Mouse (Mus musculus) hindbrain, embryonic 14.5 days (tissue): ENCODE data around the gene Idh3g. TPM values are rescaled to one million over a fixed set of nuclear protein-coding genes. Genes with fewer than 3 reads are reported as not detected.
"Not testable (repeated sequence)": the region's sequence is repeated elsewhere in the genome, so short reads cannot be mapped to it uniquely, and the experiment has no call there.

Experiments
- ATAC-seq: fragments of 200-750 bp; cut with Nextera tagmentation; 2 replicates; pipeline ENCODE4 v1.8.0; 2017; ENCODE audit warnings: moderate number of reproducible peaks, mild to moderate bottlenecking, moderate TSS enrichment, moderate library complexity; ENCODE audit not compliant: low FRiP score
- DNase-seq: peaks from one replicate; pipeline ENCODE4 v3.0.0-alpha.2; 2015; ENCODE audit warnings: low spot score
- H3K27ac ChIP-seq: fragments of 300-500 bp; sonication (generic); 2 replicates; pipeline ENCODE4 v1.5.1; 2014; ENCODE audit warnings: mild to moderate bottlenecking, moderate library complexity
- H3K27me3 ChIP-seq: fragments of 300-500 bp; sonication (generic); 2 replicates; pipeline ENCODE4 v1.6.1; 2014; ENCODE audit warnings: mild to moderate bottlenecking, low read length, mixed read lengths; ENCODE audit not compliant: control insufficient read depth, insufficient read depth
- H3K36me3 ChIP-seq: fragments of 300-500 bp; sonication (generic); replicated peaks from 2 replicates; pipeline ENCODE4 v1.6.1; 2014; ENCODE audit not compliant: control insufficient read depth, insufficient read depth
- H3K4me1 ChIP-seq: fragments of 300-500 bp; sonication (generic); replicated peaks from 2 replicates; pipeline ENCODE4 v1.6.1; 2014; ENCODE audit warnings: antibody characterized with exemption, low read length, mixed read lengths; ENCODE audit not compliant: control insufficient read depth, insufficient read depth
- H3K4me2 ChIP-seq: fragments of 300-500 bp; sonication (generic); replicated peaks from 2 replicates; pipeline ENCODE4 v1.6.1; 2014; ENCODE audit warnings: mild to moderate bottlenecking, moderate library complexity
- H3K4me3 ChIP-seq: fragments of 300-500 bp; sonication (generic); replicated peaks from 2 replicates; pipeline ENCODE4 v1.5.1; 2014; ENCODE audit warnings: mild to moderate bottlenecking, low read length
- H3K9ac ChIP-seq: fragments of 300-500 bp; sonication (generic); 2 replicates; pipeline ENCODE4 v1.6.1; 2014
- H3K9me3 ChIP-seq: fragments of 300-500 bp; sonication (generic); 2 replicates; pipeline ENCODE4 v1.6.1; 2016; ENCODE audit warnings: low read length; ENCODE audit not compliant: control insufficient read depth
- WGBS: fragments of 180-500 bp; shearing (Covaris S2); extraction: QIAGEN DNeasy Blood & Tissue Kit; methylation state at CpG from one replicate; pipeline ENCODE4 v1.1.7; 2014; 5-methylcytosine and 5-hydroxymethylcytosine counted together
- polyA plus RNA-seq: library from polyadenylated mRNA; unstranded; fragments of >200 nt; fragmentation: Nextera tagmentation; extraction: Ambion mirVana; gene quantifications from 2 replicates; pipeline ENCODE4 v1.2.1, GENCODE M21; 2014

Gene Idh3g
- polyA plus RNA-seq, 1 experiment from 2014 or later = 260 TPM

DNA sequence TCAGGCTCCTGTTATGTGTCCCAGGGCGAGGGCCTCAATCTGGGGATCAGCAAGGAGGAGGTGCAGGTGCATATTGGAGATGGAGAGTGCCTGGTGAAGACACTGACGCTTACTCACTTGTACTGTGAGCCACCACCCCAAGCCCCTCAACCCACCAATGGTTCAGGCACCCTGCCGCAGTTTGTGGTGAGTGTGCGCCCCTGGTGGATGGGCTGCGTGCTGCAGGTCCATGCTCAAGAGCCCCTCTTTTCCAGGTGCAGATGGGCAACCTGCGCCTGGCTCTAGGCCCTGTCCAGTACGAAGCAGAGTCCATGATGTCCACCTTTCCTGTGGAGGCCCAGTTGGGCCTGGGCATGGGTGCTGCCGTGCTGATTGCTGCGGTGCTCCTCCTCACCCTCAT is 19.4 kb downstream of the Idh3g start:
- no peak overlapping the region for H3K4me3 ChIP-seq
- ATAC-seq (no peak), DNase-seq (no peak)
- 63% methylated on average over 9 of the region's 9 CpGs for WGBS
- no peak overlapping the region for H3K9ac ChIP-seq
- no peaks in the 10 kb centered on the region for H3K4me1 ChIP-seq
- no peak overlapping the region for H3K27ac ChIP-seq
- no peaks in the 10 kb centered on the region for H3K27me3 ChIP-seq
- no peaks in the 10 kb centered on the region for H3K36me3 ChIP-seq
- no peak overlapping the region for H3K4me2 ChIP-seq
- no peaks in the 10 kb centered on the region for H3K9me3 ChIP-seq

DNA sequence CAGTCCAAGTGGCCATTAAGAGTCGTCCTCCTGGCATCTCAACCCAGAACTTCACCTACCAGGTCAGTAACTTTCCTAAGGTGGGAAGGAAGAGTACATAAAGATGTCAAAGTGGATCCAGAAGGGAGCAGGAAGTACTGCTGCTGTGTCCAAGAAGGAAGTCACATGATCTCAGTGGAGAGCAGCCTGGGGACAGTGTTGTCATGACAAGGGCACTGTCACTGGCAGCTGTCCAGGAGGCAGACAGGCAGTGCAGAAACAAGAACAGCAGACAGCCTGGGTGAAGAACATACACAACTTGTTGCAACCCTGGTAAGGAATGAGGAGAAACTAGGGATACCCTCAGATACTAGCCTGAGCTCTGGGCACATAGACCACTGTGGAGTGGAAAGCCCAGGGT is 21.4 kb downstream of the Idh3g start:
- Histone ChIP-seq H3K27ac (no peak overlapping the region), H3K9ac (no peak overlapping the region), H3K27me3 (no peaks in the 10 kb centered on the region), H3K4me2 (no peak overlapping the region), H3K9me3 (no peaks in the 10 kb centered on the region), H3K4me3 (no peak overlapping the region), H3K36me3 (no peaks in the 10 kb centered on the region), H3K4me1 (no peaks in the 10 kb centered on the region)
- ATAC-seq (no peak), DNase-seq (no peak)
- WGBS = 79% methylated on average over 1 of the region's 1 CpGs

DNA sequence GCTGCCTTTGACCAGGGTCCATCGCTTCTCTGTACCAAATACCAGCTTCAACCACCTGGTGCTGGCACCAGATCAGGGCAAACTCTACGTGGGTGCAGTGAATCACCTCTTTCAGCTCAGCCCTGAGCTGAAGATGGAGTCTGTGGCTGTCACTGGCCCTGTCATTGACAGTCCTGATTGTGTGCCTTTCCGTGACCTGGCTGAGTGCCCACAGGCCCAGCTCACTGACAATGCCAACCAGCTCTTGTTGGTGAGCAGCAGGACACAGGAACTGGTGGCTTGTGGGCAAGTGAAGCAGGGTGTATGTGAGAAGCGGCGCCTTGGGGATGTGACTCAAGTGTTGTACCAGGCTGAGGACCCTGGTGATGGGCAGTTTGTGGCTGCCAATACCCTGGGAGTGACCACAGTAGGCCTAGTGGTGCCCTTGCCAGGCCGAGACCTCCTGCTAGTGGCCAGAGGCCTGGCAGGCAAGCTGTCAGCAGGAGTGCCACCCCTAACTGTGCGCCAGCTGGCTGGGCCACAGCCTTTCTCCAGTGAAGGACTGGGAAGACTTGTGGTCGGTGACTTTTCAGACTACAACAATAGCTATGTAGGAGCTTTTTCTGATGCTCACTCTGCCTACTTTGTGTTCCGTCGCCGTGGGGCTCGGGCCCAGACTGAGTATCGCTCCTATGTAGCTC is 27.9 kb downstream of the Idh3g start:
- no peaks in the 10 kb centered on the region for H3K9me3 ChIP-seq
- no peaks in the 10 kb centered on the region for H3K36me3 ChIP-seq
- no peaks in the 10 kb centered on the region; the same call in 1 of the 2 replicates for H3K27me3 ChIP-seq
- WGBS = 83% methylated on average over 13 of the region's 13 CpGs
- H3K4me3 ChIP-seq = no peak overlapping the region
- H3K4me1 ChIP-seq = no peaks in the 10 kb centered on the region
- H3K27ac ChIP-seq = no peak overlapping the region
- DNase-seq (no peak), ATAC-seq (no peak)
- H3K4me2 ChIP-seq = no peak overlapping the region
- H3K9ac ChIP-seq = no peak overlapping the region

- Histone ChIP-seq H3K4me3 (no peak within 1 kb of the TSS), H3K27me3 (no peaks in the 10 kb centered on the region; the same call in 1 of the 2 replicates), H3K9me3 (no peaks in the 10 kb centered on the region), H3K27ac (no peak within 1 kb of the TSS), H3K4me2 (no peak within 1 kb of the TSS), H3K9ac (no peak within 1 kb of the TSS), H3K4me1 (no peaks in the 10 kb centered on the region), H3K36me3 (no peaks in the 10 kb centered on the region)
- DNase-seq (no peak), ATAC-seq (no peak)
- WGBS = 57% methylated on average over 5 of the region's 5 CpGs
Observed at GRCm38 (mm10) chrX:73756334-73757140, 30.2 kb downstream of the Idh3g start, which contains the start of gene Plxnb3. Plxnb3 (plus strand) TSS chrX:73757090.

DNA sequence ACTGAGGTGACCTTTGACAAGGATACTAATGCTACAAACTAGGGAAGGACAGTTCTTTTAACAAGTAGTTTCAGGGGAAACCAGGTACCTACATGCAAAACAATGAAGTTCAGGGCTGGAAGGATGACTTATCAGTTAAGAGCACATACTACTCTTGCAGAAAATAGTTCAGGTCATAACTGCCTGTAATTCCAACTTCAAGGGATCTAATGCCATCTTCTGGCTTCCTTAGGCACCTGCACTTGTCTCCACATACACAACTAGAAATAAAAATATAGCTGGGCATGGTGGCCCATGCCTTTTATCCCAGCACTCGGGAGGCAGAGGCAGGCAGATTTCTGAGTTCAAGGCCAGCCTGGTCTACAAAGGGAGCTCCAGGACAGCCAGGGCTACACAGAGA is 37.7 kb downstream of the Idh3g start:
- Histone ChIP-seq H3K9me3 (no peaks in the 10 kb centered on the region), H3K4me3 (no peak overlapping the region), H3K36me3 (no peaks in the 10 kb centered on the region), H3K4me1 (no peaks in the 10 kb centered on the region), H3K9ac (no peak overlapping the region), H3K27ac (no peak overlapping the region), H3K27me3 (no peaks in the 10 kb centered on the region), H3K4me2 (no peak overlapping the region)
- ATAC-seq (no peak), DNase-seq (no peak)
- 100% methylated on average over 1 of the region's 1 CpGs for WGBS

- DNase-seq (no peak), ATAC-seq (no peak)
- H3K9me3 ChIP-seq = no peaks in the 10 kb centered on the region
- H3K4me1 ChIP-seq = no peaks in the 10 kb centered on the region
- no peaks in the 10 kb centered on the region for H3K36me3 ChIP-seq
- no peaks in the 10 kb centered on the region for H3K27me3 ChIP-seq
- no peak overlapping the region for H3K4me3 ChIP-seq
- WGBS = 76% methylated on average over 1 of the region's 1 CpGs
- no peak overlapping the region for H3K27ac ChIP-seq
- H3K4me2 ChIP-seq = no peak overlapping the region
- no peak overlapping the region for H3K9ac ChIP-seq
Observed at GRCm38 (mm10) chrX:73744774-73745481, 41.8 kb downstream of the Idh3g start.

DNA sequence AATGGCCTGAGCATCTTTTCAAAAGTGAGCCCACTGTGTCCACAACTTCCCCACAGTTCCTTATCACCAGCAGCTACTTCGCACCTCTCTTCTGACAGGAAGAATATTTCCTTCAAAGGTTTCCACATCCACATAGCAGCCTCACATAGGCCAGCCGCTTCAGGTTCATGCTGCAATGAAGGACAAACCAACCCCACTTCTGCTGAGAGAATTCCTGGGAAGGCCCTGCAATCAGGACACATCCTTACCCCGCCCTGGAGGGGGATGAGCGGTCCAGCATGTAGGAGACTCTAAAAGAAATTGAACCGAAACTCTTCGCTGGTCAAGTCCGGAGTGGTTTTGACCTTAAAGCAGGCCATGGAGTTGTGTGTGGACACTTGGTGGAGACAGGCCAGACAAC is 46.9 kb downstream of the Idh3g start:
- not testable (repeated sequence) for H3K27ac ChIP-seq, H3K36me3 ChIP-seq, H3K4me2 ChIP-seq, H3K27me3 ChIP-seq, H3K9me3 ChIP-seq, H3K4me1 ChIP-seq, H3K4me3 ChIP-seq, ATAC-seq, H3K9ac ChIP-seq, DNase-seq
- WGBS = 97% methylated on average over 7 of the region's 7 CpGs

DNA sequence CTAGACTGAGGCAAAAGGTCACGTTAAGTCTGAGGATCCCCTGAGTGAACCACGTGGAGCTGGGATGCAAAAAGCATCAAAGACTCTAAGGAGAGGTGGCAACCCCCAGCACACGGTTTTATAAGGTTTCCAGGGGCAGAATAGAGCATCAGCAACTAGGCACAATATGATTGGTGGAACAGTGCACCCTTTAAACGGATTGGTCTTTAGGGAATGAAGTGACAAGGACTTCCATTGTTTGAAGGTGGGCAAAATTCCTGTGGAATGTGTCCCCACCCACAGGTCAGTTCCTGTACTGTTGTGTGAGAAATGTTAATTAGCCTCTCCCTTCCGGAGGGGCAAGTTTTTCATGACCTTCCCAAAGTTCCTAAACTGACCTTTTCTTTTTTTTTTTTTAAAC is 47.5 kb downstream of the Idh3g start:
- DNase-seq = no peak
- Histone ChIP-seq H3K36me3 (no peaks in the 10 kb centered on the region), H3K27ac (no peak overlapping the region), H3K9me3 (no peaks in the 10 kb centered on the region), H3K4me1 (no peaks in the 10 kb centered on the region), H3K27me3 (no peaks in the 10 kb centered on the region), H3K4me2 (no peak overlapping the region), H3K4me3 (no peak overlapping the region), H3K9ac (no peak overlapping the region)
- no peak for ATAC-seq
- 66% methylated on average over 5 of the region's 5 CpGs for WGBS

GRCm38 (mm10) chrX:73738155-73738554 is 48.5 kb downstream of the Idh3g start:
- Histone ChIP-seq H3K4me3 (no peak overlapping the region), H3K4me1 (no peaks in the 10 kb centered on the region), H3K36me3 (no peaks in the 10 kb centered on the region), H3K9ac (no peak overlapping the region), H3K9me3 (no peaks in the 10 kb centered on the region), H3K4me2 (no peak overlapping the region), H3K27me3 (no peaks in the 10 kb centered on the region), H3K27ac (no peak overlapping the region)
- 70% methylated on average over 1 of the region's 1 CpGs for WGBS
- no peak for ATAC-seq
- no peak for DNase-seq
